Mouse (Mus musculus): ENCODE measurements around the gene Cmtm5. TPM values are rescaled to one million over a fixed set of nuclear protein-coding genes. Genes with fewer than 3 reads are reported as not detected.
"Not testable (repeated sequence)": the region's sequence is repeated elsewhere in the genome, so short reads cannot be mapped to it uniquely, and the experiment has no call there.

Gene Cmtm5
- polyA plus RNA-seq, 1 experiment from 2014 or later = 12.7 TPM

DNA sequence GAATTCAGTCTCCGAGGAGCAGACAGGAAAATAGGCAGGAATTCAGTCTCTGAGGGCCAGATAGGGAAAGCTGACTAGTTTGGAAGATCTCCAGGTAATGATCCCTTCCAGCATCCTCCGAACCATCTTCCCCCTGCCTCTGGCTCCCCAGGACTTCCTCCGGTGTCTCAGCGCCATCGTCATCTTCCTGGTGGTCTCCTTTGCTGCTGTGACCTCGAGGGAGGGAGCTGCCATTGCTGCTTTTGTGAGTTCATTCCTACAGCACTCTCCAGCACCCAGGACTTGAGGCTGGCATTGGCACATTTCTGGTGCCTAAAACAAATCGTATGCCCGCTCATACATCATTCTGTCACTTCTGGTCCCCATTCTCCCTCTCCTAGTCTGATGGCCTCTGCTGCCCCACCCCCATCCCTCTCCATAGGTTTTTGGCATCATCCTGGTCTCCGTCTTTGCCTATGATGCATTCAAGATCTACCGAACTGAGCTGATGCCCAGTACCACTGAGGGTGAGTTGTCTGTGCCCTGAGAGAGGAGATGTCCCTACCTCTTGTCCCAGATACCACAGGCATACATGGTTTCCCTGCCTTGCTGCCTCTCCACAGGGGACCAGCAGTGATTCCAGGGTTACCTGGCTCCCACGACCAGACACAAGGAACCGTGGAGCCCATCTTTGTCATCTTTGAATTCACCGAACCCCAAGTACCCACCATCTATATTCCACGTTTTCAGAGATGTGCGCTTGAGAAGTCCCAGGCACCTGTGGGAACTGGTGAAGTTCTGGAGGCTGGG lies 2.6 kb downstream of the Cmtm5 start:
- H3K4me1 ChIP-seq = peaks cover 21% of the 10 kb centered on the region
- no peak overlapping the region for H3K27ac ChIP-seq
- no peak overlapping the region for H3K9ac ChIP-seq
- no peak overlapping the region for H3K4me3 ChIP-seq
- 76% methylated on average over 15 of the region's 15 CpGs for WGBS
- H3K9me3 ChIP-seq = no peaks in the 10 kb centered on the region
- H3K27me3 ChIP-seq = no peaks in the 10 kb centered on the region
- H3K4me2 ChIP-seq = no peak overlapping the region
- no peaks in the 10 kb centered on the region for H3K36me3 ChIP-seq
- ATAC-seq (ENCODE audit: insufficient number of reproducible peaks, low FRiP score, low TSS enrichment, low read depth) = no peak

DNA sequence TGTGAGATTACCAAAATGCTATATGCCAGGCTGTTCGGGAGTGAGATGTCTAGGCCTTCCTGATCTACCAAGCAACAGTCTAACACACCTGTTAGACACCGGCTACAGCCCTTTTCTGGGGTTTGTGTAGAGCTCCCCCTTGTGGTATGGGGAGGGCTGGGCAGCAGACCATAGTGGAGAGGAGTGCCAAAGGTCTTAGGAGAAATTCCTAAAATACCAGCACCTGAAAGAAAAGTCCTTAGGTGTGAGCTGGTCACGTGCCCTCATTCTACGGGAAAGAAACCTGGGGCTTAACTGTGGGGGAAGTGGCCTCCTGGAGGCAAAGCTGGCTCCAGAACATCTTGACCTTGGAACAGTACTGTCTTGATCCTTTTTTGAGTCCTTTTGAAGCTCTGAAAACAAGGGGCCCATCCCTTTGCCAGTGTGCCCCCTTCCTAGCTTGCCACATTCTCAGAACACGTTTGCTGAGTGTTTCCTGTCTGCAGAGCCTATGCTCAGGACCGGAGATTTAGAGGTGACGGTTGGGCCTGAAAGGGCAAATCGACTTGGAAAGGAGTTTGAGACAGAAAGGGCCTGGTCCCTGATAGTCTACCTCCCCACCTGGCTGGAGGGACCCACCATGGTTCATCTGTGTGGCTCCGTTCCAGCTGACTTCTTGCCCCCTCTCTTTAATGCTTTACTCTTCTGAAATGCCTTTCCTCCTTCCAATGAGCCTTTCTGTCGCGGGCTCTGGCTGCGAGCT lies 3.5 kb downstream of the Cmtm5 start:
- Histone ChIP-seq H3K27ac (no peak overlapping the region), H3K36me3 (no peaks in the 10 kb centered on the region), H3K27me3 (no peaks in the 10 kb centered on the region), H3K4me2 (no peak overlapping the region), H3K4me1 (peaks cover 21% of the 10 kb centered on the region), H3K9me3 (no peaks in the 10 kb centered on the region), H3K9ac (no peak overlapping the region), H3K4me3 (no peak overlapping the region)
- 46% methylated on average over 12 of the region's 12 CpGs for WGBS
- no peak for ATAC-seq (ENCODE audit: insufficient number of reproducible peaks, low FRiP score, low TSS enrichment, low read depth)

DNA sequence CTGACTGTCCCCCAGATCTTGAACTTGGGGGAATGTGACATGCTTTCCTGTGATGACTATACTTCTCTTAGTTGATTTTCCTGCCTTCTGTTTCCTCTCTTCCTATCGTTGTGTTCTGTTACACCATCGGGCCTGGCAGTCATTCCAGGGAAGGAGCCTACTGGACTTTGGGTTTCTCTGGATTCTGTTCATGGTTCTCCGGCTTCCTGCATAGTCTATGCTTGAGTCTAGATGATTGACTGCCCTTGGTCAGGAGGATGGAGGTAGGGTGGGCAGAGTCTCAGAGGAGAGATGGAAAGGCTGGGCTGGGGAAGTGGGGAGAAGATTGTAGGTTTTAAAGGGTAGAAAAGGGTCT lies 4.1 kb downstream of the Cmtm5 start:
- 78% methylated on average over 3 of the region's 3 CpGs for WGBS
- H3K27ac ChIP-seq = no peak overlapping the region
- no peaks in the 10 kb centered on the region for H3K36me3 ChIP-seq
- no peak overlapping the region for H3K4me3 ChIP-seq
- H3K9me3 ChIP-seq = no peaks in the 10 kb centered on the region
- no peak for ATAC-seq (ENCODE audit: insufficient number of reproducible peaks, low FRiP score, low TSS enrichment, low read depth)
- H3K4me2 ChIP-seq = no peak overlapping the region
- H3K9ac ChIP-seq = no peak overlapping the region
- H3K27me3 ChIP-seq = no peaks in the 10 kb centered on the region
- peaks cover 21% of the 10 kb centered on the region for H3K4me1 ChIP-seq

DNA sequence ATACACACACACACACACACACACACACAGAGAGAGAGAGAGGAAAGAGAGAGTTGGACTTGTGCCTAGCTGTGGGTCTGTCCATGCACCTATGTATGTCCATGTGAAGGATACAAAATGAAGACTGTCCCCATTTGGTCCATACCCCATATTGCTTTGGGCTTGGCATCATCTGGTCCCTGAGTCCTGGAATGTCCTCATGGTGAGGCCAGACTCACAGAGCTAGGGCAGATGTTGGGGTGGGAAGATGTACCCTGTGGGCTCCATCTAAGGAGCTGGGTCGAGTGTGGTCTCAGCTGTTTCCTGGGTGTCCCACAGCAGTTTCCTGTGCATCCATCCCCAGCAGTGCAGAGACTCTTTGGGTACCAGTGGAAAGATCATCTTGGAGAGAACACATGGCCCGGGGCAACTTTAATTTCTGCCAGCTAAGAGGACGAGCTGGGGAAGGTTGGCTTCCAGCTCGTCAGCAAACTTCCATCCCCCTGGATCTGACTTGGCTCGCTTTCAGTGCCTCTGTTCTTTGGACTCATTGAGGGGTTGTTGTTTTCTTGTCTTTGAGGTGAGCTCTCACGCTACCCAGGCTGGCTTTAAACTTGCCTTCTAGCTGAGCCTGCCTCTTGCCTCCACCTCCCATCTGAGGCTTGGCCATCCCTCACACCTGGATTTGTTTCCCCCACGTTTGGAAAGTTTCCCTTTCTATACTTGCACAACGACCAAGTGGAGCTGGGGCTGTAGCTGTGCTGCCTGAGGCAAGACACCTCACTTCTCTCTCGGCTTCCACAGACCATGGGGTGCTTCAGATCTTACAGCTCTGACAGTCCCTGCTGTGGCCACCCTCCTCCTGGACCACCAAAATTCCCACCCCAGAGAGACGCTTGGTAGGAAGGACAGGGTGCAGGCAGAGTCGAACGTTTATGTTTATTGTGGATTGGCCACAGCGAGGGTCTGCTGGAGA lies 5.2 kb downstream of the Cmtm5 start:
- Histone ChIP-seq H3K4me2 (no peak overlapping the region), H3K9ac (no peak overlapping the region)
- no peak for ATAC-seq (ENCODE audit: insufficient number of reproducible peaks, low FRiP score, low TSS enrichment, low read depth)

DNA sequence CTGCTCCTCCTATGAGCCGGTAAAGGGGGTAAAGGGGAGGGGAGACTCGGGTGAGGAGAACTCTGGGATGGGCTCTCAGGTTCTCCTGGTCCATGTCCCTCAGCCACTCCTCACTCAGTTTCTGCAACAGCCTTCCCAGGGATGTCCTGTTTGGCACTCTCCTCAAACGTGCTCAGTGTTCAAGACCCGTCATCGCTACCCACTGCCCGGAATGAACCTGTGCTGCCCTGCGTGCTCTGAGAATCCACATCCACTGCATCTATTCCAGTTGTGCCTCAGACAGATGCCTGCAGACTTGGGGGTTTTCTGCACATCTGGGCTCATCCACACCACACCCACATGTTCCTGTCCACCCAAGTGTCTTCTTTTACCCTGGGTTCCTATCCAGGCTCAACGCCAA lies 6.4 kb downstream of the Cmtm5 start:
- H3K4me3 ChIP-seq = no peak overlapping the region
- WGBS = 89% methylated on average over 8 of the region's 8 CpGs

More for the DNA sequence above, 5.2 kb downstream of the Cmtm5 start:
- no peaks in the 10 kb centered on the region for H3K36me3 ChIP-seq
- WGBS = 48% methylated on average over 13 of the region's 13 CpGs
- H3K27me3 ChIP-seq = no peaks in the 10 kb centered on the region
- no peak overlapping the region for H3K4me3 ChIP-seq
- no peak overlapping the region for H3K27ac ChIP-seq
- H3K4me1 ChIP-seq = peaks cover 11% of the 10 kb centered on the region; the same call in 1 of the 2 replicates
- H3K9me3 ChIP-seq = no peaks in the 10 kb centered on the region

DNA sequence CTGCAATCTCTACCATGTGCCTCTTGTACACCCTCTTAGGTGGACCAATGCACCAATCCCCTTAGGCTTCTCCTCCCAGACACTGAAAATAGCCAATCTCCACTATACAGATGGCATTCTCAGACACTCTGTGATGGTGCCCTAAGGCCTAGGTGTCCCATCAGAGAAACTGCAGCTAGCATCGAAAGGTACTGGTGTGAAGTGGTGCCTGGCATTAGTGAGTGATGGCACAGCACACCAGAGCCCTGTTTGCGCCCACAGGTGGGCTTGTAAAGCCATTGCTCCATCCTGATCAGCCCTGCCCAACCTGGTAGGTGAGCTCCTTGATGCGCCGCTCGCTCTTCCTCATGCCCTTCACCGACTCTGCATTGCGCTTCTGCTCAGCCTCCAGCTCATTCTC lies 7.9 kb downstream of the Cmtm5 start:
- H3K27ac ChIP-seq = no peak overlapping the region
- no peaks in the 10 kb centered on the region for H3K9me3 ChIP-seq
- H3K36me3 ChIP-seq = no peaks in the 10 kb centered on the region
- ATAC-seq (ENCODE audit: insufficient number of reproducible peaks, low FRiP score, low TSS enrichment, low read depth) = no peak
- no peaks in the 10 kb centered on the region for H3K4me1 ChIP-seq
- H3K4me2 ChIP-seq = no peak overlapping the region
- no peak overlapping the region for H3K9ac ChIP-seq
- H3K27me3 ChIP-seq = no peaks in the 10 kb centered on the region
- WGBS = 91% methylated on average over 7 of the region's 7 CpGs
- H3K4me3 ChIP-seq = no peak overlapping the region

More for the DNA sequence above, 6.4 kb downstream of the Cmtm5 start:
- no peaks in the 10 kb centered on the region for H3K27me3 ChIP-seq
- no peaks in the 10 kb centered on the region for H3K36me3 ChIP-seq
- ATAC-seq (ENCODE audit: insufficient number of reproducible peaks, low FRiP score, low TSS enrichment, low read depth) = no peak
- H3K4me1 ChIP-seq = peaks cover 3% of the 10 kb centered on the region; the same call in 1 of the 2 replicates
- H3K4me2 ChIP-seq = no peak overlapping the region
- no peak overlapping the region for H3K27ac ChIP-seq
- no peak overlapping the region for H3K9ac ChIP-seq
- H3K9me3 ChIP-seq = no peaks in the 10 kb centered on the region

DNA sequence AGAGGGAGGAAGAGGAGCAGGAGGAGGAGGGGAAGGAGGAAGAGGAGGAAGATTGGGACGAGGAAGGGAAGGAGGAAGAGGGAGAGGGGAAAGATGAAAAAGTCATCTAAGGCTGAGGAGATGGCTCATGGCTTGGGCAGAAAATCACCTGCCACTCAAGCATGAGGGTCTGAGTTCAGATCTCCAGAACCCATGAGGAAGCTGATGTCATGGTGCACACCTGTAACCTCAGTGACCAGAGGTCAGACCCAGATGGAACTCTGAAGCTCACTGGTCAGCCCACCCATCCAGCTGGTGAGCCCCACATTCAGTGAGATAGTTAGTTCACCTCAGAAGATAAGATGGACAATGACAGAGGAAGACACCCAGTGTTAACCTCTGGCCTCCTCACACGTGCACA lies 8.9 kb downstream of the Cmtm5 start:
- no peaks in the 10 kb centered on the region for H3K9me3 ChIP-seq
- no peak overlapping the region for H3K4me2 ChIP-seq
- no peaks in the 10 kb centered on the region for H3K36me3 ChIP-seq
- no peak overlapping the region for H3K27ac ChIP-seq
- H3K4me3 ChIP-seq = no peak overlapping the region
- no peak overlapping the region for H3K9ac ChIP-seq
- H3K27me3 ChIP-seq = no peaks in the 10 kb centered on the region
- H3K4me1 ChIP-seq = no peaks in the 10 kb centered on the region
- no peak for ATAC-seq (ENCODE audit: insufficient number of reproducible peaks, low FRiP score, low TSS enrichment, low read depth)
- WGBS = 71% methylated on average over 2 of the region's 2 CpGs

DNA sequence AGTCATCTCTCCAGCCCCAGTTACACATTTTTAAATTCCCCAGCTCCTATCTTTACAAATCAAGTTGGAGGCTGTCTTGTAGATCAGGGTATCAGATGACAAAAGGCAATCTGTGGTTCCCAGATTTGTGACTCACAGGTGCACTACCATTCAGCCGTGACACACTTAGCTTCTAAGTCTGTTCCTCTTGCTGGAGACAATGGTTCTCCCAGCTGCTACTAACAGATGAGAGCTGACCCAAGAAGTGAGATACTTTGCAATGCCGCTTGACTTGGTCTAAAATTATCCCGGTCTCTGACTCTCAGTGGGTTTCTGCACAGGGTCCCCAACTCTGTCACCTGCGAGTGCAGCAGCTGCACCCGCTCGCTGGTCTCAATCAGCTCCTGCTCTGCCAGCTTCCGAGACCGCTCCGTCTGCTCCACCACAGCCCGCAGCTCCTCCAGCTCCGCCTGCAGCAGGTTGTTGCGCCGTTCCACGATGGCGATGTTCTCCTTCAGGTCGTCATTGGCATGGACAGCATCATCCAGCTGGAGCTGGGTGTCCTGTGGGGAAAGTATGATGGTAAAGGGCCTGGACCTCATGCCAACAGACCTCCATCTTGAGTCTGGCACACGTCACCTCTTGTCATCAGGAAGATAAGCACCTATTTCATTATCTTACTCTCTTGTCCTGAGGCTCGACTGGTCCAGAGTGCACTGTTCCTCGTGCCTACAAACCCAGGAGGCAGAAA lies 10.1 kb downstream of the Cmtm5 start:
- Histone ChIP-seq H3K9ac (no peak overlapping the region), H3K4me2 (no peak overlapping the region), H3K4me3 (no peak overlapping the region), H3K27me3 (no peaks in the 10 kb centered on the region), H3K9me3 (no peaks in the 10 kb centered on the region), H3K36me3 (no peaks in the 10 kb centered on the region), H3K4me1 (no peaks in the 10 kb centered on the region), H3K27ac (no peak overlapping the region)
- ATAC-seq (ENCODE audit: insufficient number of reproducible peaks, low FRiP score, low TSS enrichment, low read depth) = no peak
- WGBS = 73% methylated on average over 19 of the region's 19 CpGs

DNA sequence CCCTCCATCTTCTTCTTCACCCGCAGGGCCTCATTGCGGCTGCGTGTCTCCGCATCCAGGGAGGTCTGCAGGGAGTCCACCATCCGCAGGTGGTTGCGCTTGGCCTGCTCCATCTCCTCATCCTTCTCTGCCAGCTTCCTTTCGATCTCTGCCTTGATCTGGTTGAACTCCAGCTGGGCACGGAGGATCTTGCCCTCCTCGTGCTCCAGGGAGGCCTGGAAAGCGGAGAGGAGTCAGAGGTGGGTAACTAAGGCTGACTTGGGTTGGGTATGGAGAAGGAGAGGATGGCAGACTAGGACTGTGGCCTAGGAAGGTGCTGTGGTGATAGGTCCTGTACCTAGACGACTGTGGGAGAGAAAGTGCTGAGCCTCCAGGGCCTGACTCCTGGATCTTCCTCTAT lies 10.9 kb downstream of the Cmtm5 start:
- not testable (repeated sequence) for H3K4me3 ChIP-seq; H3K27me3 ChIP-seq; H3K9me3 ChIP-seq; H3K27ac ChIP-seq; H3K4me2 ChIP-seq; H3K36me3 ChIP-seq; H3K4me1 ChIP-seq; ATAC-seq (ENCODE audit: insufficient number of reproducible peaks, low FRiP score, low TSS enrichment, low read depth); H3K9ac ChIP-seq
- WGBS = 87% methylated on average over 11 of the region's 11 CpGs

DNA sequence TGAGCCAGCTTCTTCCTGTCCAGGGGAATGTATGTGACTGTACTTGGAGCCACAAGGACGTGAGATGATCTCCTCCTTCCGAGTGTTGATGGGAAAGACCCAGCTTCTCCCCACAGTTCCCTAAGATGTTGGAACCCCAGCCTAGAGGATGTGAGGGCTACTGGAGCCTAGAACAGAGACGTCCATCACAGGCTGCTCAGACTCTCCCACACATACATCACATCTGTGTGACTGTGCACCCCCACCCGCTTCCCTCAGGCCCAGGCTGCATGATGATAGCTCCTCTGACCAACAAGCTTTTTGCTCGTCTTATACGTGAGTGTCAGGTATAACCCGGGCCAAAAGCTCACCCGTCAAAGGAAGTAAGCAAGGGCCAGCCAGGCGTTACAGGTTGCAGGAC lies 12.7 kb downstream of the Cmtm5 start:
- no peaks in the 10 kb centered on the region for H3K9me3 ChIP-seq
- no peaks in the 10 kb centered on the region for H3K36me3 ChIP-seq
- no peak overlapping the region for H3K27ac ChIP-seq
- H3K4me1 ChIP-seq = no peaks in the 10 kb centered on the region
- H3K9ac ChIP-seq = no peak overlapping the region
- no peaks in the 10 kb centered on the region for H3K27me3 ChIP-seq
- WGBS = 86% methylated on average over 9 of the region's 9 CpGs
- no peak overlapping the region for H3K4me2 ChIP-seq
- ATAC-seq (ENCODE audit: insufficient number of reproducible peaks, low FRiP score, low TSS enrichment, low read depth) = no peak
- H3K4me3 ChIP-seq = no peak overlapping the region

DNA sequence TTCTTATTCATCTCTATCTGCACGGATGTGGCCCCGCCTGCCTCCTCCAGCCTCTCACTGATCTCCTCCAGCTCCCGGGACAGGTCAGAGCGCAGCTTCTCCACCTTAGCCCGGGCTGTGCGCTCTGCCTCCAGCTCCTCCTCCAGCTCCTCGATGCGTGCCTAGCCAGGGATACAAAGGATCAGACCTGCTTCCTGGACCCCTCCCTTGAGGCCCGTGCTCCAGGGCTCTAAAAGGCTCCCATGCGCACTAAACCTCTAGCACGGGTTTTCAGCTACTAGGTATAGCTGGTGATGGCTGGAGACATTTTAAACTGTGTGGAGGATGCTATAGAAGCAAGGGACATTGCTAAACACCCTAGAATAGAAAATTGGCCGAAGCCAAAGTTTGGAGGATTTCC lies 14.4 kb downstream of the Cmtm5 start:
- 54% methylated on average over 12 of the region's 12 CpGs for WGBS
- Histone ChIP-seq H3K27me3 (no peaks in the 10 kb centered on the region), H3K4me2 (no peak overlapping the region), H3K4me3 (no peak overlapping the region), H3K27ac (no peak overlapping the region), H3K36me3 (no peaks in the 10 kb centered on the region), H3K9me3 (no peaks in the 10 kb centered on the region), H3K4me1 (no peaks in the 10 kb centered on the region), H3K9ac (no peak overlapping the region)
- no peak for ATAC-seq (ENCODE audit: insufficient number of reproducible peaks, low FRiP score, low TSS enrichment, low read depth)
